Mouse (Mus musculus) left cerebral cortex, postnatal 10 days (tissue): ENCODE data around the gene Mapre1. TPM values are rescaled to one million over a fixed set of nuclear protein-coding genes. Genes with fewer than 3 reads are reported as not detected.

ENCODE experiments used
- DNase-seq, 2 experiments: peaks; one replicate each; pipeline ENCODE4 v3.0.0; 2021 to 2022; ENCODE audit warnings: low spot score in 2 of 2, mixed read lengths in 1 of 2; ENCODE audit errors: extremely low spot score in 1 of 2
- intact Hi-C: fragments of 180-260 bp; cut with DNase I; formaldehyde crosslinking; loops from one replicate; pipeline ENCODE4 v1.15.1; 2025
- total RNA-seq, 2 experiments: library from RNA; stranded (reverse); gene quantifications; 2 replicates each; pipeline ENCODE4 v1.2.3; 2021

Mapre1 gene
- total RNA-seq, 2 experiments from 2014 or later = 183 to 200 TPM

- no peak for DNase-seq
- intact Hi-C loops = no loop called here
Measured at GRCm38 (mm10) chr2:153768881-153769280, 27.8 kb downstream of the Mapre1 start.

- intact Hi-C loops = no loop called here
Measured at GRCm38 (mm10) chr2:153772950-153773349, 31.9 kb downstream of the Mapre1 start.

GRCm38 (mm10) chr2:153775472-153775871 lies 34.4 kb downstream of the Mapre1 start:
- DNase-seq = no peak
- intact Hi-C loops = no loop called here

More at GRCm38 (mm10) chr2:153772950-153773349, 31.9 kb downstream of the Mapre1 start:
- no peak for DNase-seq

- intact Hi-C loops = no loop called here
- peak; percentile 29 to 88 for DNase-seq
Measured at GRCm38 (mm10) chr2:153778638-153779362, 37.7 kb downstream of the Mapre1 start.

- intact Hi-C loops = no loop called here
Measured at GRCm38 (mm10) chr2:153779394-153779981, 38.4 kb downstream of the Mapre1 start, which contains the start of gene Efcab8. Efcab8 (plus strand) TSS chr2:153779931.

GRCm38 (mm10) chr2:153781181-153781580 lies 40.1 kb downstream of the Mapre1 start:
- intact Hi-C loops = no loop called here
- DNase-seq = no peak

More at GRCm38 (mm10) chr2:153779394-153779981, 38.4 kb downstream of the Mapre1 start, which contains the start of gene Efcab8:
- no peak for DNase-seq

- intact Hi-C loops = no loop called here
- peak; percentile 38 to 61 for DNase-seq
Measured at GRCm38 (mm10) chr2:153784668-153785067, 43.6 kb downstream of the Mapre1 start.

- DNase-seq = no peak
- intact Hi-C loops = no loop called here
Measured at GRCm38 (mm10) chr2:153793366-153793765, 52.3 kb downstream of the Mapre1 start.

GRCm38 (mm10) chr2:153795090-153795489 lies 54.0 kb downstream of the Mapre1 start:
- no peak for DNase-seq
- intact Hi-C loops = no loop called here

GRCm38 (mm10) chr2:153807464-153807863 lies 66.4 kb downstream of the Mapre1 start:
- DNase-seq = peak; percentile 36 to 67
- intact Hi-C loops = loop anchor here (5.0 kb wide), 1 partner anchor 125 kb away; no protein-coding TSS in a partner anchor

GRCm38 (mm10) chr2:153808146-153808545 lies 67.1 kb downstream of the Mapre1 start:
- intact Hi-C loops = loop anchor here (5.0 kb wide), 1 partner anchor 124 kb away; no protein-coding TSS in a partner anchor

GRCm38 (mm10) chr2:153808841-153809240 lies 67.8 kb downstream of the Mapre1 start:
- intact Hi-C loops = loop anchor here (5.0 kb wide), 1 partner anchor 123 kb away; no protein-coding TSS in a partner anchor
- no peak for DNase-seq

More at GRCm38 (mm10) chr2:153808146-153808545, 67.1 kb downstream of the Mapre1 start:
- DNase-seq = no peak

- intact Hi-C loops = loop anchor here (5.0 kb wide), 1 partner anchor 122 kb away; no protein-coding TSS in a partner anchor
Measured at GRCm38 (mm10) chr2:153809921-153810320, 68.8 kb downstream of the Mapre1 start.

GRCm38 (mm10) chr2:153822005-153822543 lies 81.0 kb downstream of the Mapre1 start:
- DNase-seq = no peak
- intact Hi-C loops = no loop called here

More at GRCm38 (mm10) chr2:153809921-153810320, 68.8 kb downstream of the Mapre1 start:
- DNase-seq = no peak

Other genes with a start within 250 kb of the Mapre1 start
- gene 4930404H24Rik, start 248.5 kb upstream of the Mapre1 start, total RNA-seq = not detected
- gene Nol4l, start 211.3 kb upstream of the Mapre1 start, total RNA-seq = 10 to 100 TPM; 55.5 to 62.5 TPM
- 10 to 100 TPM; 32.9 to 36.5 TPM for gene Commd7, start 108.5 kb upstream of the Mapre1 start, total RNA-seq
- 1 to 10 TPM; 1.5 to 1.7 TPM for gene Dnmt3b, start 91.8 kb upstream of the Mapre1 start, total RNA-seq
- gene Dnmt3c, start 44.6 kb upstream of the Mapre1 start, total RNA-seq = under 1 TPM in 1 of 2 experiments, not detected in 1; 0.17 TPM
- under 1 TPM; 0.45 to 0.56 TPM for gene Efcab8, start 38.7 kb downstream of the Mapre1 start, total RNA-seq
- not detected for gene Sun5, start 129.8 kb downstream of the Mapre1 start, total RNA-seq
- gene Bpifb2, start 133.8 kb downstream of the Mapre1 start, total RNA-seq = not detected
- gene Bpifb6, start 159.1 kb downstream of the Mapre1 start, total RNA-seq = not detected
- not detected for gene Bpifb3, start 177.0 kb downstream of the Mapre1 start, total RNA-seq
- not detected for gene Bpifb4, start 196.9 kb downstream of the Mapre1 start, total RNA-seq
- not detected for gene Bpifa6, start 233.7 kb downstream of the Mapre1 start, total RNA-seq